Mouse (Mus musculus): ENCODE measurements at regions not wholly inside any gene's neighbourhood (a gene's known extent, or its start where the extent isn't known, plus 50 kb on each side); places are given as distances from the start of the nearest gene placed in this dataset.

GRCm38 (mm10) chr3:120199403-120199802, 415.1 kb upstream of the Ptbp2 start:
- Histone ChIP-seq H3K36me3 (ENCODE audit: control insufficient read depth in 1 of 2, insufficient read depth in 2 of 2, low read length in 2 of 2) (no peaks in the 10 kb centered on the region), H3K27ac (ENCODE audit: control insufficient read depth, low read depth, low read length) (no peak overlapping the region), H3K27me3 (ENCODE audit: control insufficient read depth in 1 of 2, insufficient read depth in 2 of 2, low read length in 2 of 2) (no peaks in the 10 kb centered on the region), H3K4me1 (ENCODE audit: control insufficient read depth in 1 of 2, insufficient read depth in 2 of 2, low read length in 2 of 2) (no peaks in the 10 kb centered on the region), H3K9me3 (replicated peaks; ENCODE audit: insufficient read depth, low read length) (no peaks in the 10 kb centered on the region), H3K79me2 (ENCODE audit: control insufficient read depth, insufficient read depth, low read length, poor library complexity) (no peaks in the 10 kb centered on the region), H3K4me3 (ENCODE audit: control insufficient read depth in 1 of 2, insufficient read depth in 1 of 2, low read depth in 2 of 2, low read length in 2 of 2) (no peak overlapping the region), H3K9ac (ENCODE audit: control insufficient read depth, low read depth, low read length, poor library complexity, severe bottlenecking) (no peak overlapping the region)
- DNase-seq (ENCODE audit: low read depth, low spot score) = no peak
- TF ChIP-seq POLR2AphosphoS5 (IDR thresholded peaks at IDR 0.05; ENCODE audit: borderline replicate concordance, low read depth, low read length) (no peak), MEF2A (IDR thresholded peaks at IDR 0.05; ENCODE audit: extremely low read depth, insufficient replicate concordance, low read depth, low read length, poor library complexity, severe bottlenecking) (no peak)

- Histone ChIP-seq H3K4me1 (ENCODE audit: control insufficient read depth in 1 of 2, insufficient read depth in 2 of 2, low read length in 2 of 2) (no peaks in the 10 kb centered on the region), H3K4me3 (ENCODE audit: control insufficient read depth in 1 of 2, insufficient read depth in 1 of 2, low read depth in 2 of 2, low read length in 2 of 2) (no peak overlapping the region), H3K9ac (ENCODE audit: control insufficient read depth, low read depth, low read length, poor library complexity, severe bottlenecking) (no peak overlapping the region), H3K36me3 (ENCODE audit: control insufficient read depth in 1 of 2, insufficient read depth in 2 of 2, low read length in 2 of 2) (no peaks in the 10 kb centered on the region), H3K27me3 (ENCODE audit: control insufficient read depth in 1 of 2, insufficient read depth in 2 of 2, low read length in 2 of 2) (no peaks in the 10 kb centered on the region), H3K27ac (ENCODE audit: control insufficient read depth, low read depth, low read length) (no peak overlapping the region), H3K79me2 (ENCODE audit: control insufficient read depth, insufficient read depth, low read length, poor library complexity) (no peaks in the 10 kb centered on the region), H3K9me3 (replicated peaks; ENCODE audit: insufficient read depth, low read length) (no peaks in the 10 kb centered on the region)
- DNase-seq (ENCODE audit: low read depth, low spot score) = no peak
- TF ChIP-seq POLR2AphosphoS2 (IDR thresholded peaks at IDR 0.05; ENCODE audit: low read length) = no peak
- no peak for TF ChIP-seq MEF2A (IDR thresholded peaks at IDR 0.05; ENCODE audit: extremely low read depth, insufficient replicate concordance, low read depth, low read length, poor library complexity, severe bottlenecking)
- TF ChIP-seq ELF1 (IDR thresholded peaks at IDR 0.05; ENCODE audit: low read depth, low read length) = no peak
- TF ChIP-seq RCOR1 (IDR thresholded peaks at IDR 0.05; ENCODE audit: low read depth, low read length) = no peak
- no peak for TF ChIP-seq SMC3 (IDR thresholded peaks at IDR 0.05; ENCODE audit: low read depth, low read length)
- TF ChIP-seq POLR2AphosphoS5 (IDR thresholded peaks at IDR 0.05; ENCODE audit: borderline replicate concordance, low read depth, low read length) = no peak
- TF ChIP-seq USF1 (IDR thresholded peaks at IDR 0.05; ENCODE audit: low read depth, low read length) = no peak
- TF ChIP-seq NRF1 (IDR thresholded peaks at IDR 0.05; ENCODE audit: insufficient read depth, low read depth, low read length, poor library complexity, severe bottlenecking) = no peak
- TF ChIP-seq USF2 (IDR thresholded peaks at IDR 0.05; ENCODE audit: borderline replicate concordance in 1 of 2, insufficient read depth in 1 of 2, low read depth in 1 of 2, low read length in 2 of 2) = no peak
- TF ChIP-seq SIN3A (IDR thresholded peaks at IDR 0.05; ENCODE audit: low read length) = no peak
- no peak for TF ChIP-seq EP300 (IDR thresholded peaks at IDR 0.05; ENCODE audit: low read depth in 1 of 2, low read length in 2 of 2)
These were observed 410.2 kb upstream of the Ptbp2 start for GRCm38 (mm10) chr3:120194501-120194900.
